Mouse (Mus musculus) midbrain, embryonic 11.5 days (tissue): Measurements from ENCODE around the gene Esp15. TPM values are rescaled to one million over a fixed set of nuclear protein-coding genes. Genes with fewer than 3 reads are reported as not detected.
"Not testable (repeated sequence)": the region's sequence is repeated elsewhere in the genome, so short reads cannot be mapped to it uniquely, and the experiment has no call there.

Experiments used
- ATAC-seq: fragments of 200-750 bp; cut with Nextera tagmentation; 2 replicates; pipeline ENCODE4 v1.8.0; 2017; ENCODE audit warnings: moderate TSS enrichment, moderate library complexity; ENCODE audit not compliant: low FRiP score
- DNase-seq: peaks from one replicate; pipeline ENCODE4 v3.0.0; 2015; ENCODE audit warnings: low spot score; ENCODE audit errors: missing footprints
- H3K27ac ChIP-seq: fragments of 300-500 bp; sonication (generic); 2 replicates; pipeline ENCODE4 v1.5.1; 2014; ENCODE audit warnings: low read depth, low read length
- H3K27me3 ChIP-seq: fragments of 300-500 bp; sonication (generic); 2 replicates; pipeline ENCODE4 v1.6.1; 2014; ENCODE audit warnings: mild to moderate bottlenecking, low read length, moderate library complexity, mixed read lengths; ENCODE audit not compliant: control insufficient read depth, insufficient read depth
- H3K36me3 ChIP-seq: fragments of 300-500 bp; sonication (generic); 2 replicates; pipeline ENCODE4 v1.6.1; 2014; ENCODE audit warnings: mild to moderate bottlenecking, low read length, moderate library complexity, mixed read lengths; ENCODE audit not compliant: control insufficient read depth, insufficient read depth
- H3K4me1 ChIP-seq: fragments of 300-500 bp; sonication (generic); 2 replicates; pipeline ENCODE4 v1.6.1; 2014; ENCODE audit warnings: low read length; ENCODE audit not compliant: control insufficient read depth, insufficient read depth
- H3K4me2 ChIP-seq: fragments of 300-500 bp; sonication (generic); 2 replicates; pipeline ENCODE4 v1.6.1; 2014; ENCODE audit warnings: mild to moderate bottlenecking, moderate library complexity
- H3K4me3 ChIP-seq: fragments of 300-500 bp; sonication (generic); 2 replicates; pipeline ENCODE4 v1.5.1; 2014; ENCODE audit warnings: low read depth, low read length
- H3K9ac ChIP-seq: fragments of 300-500 bp; sonication (generic); 2 replicates; pipeline ENCODE4 v1.6.1; 2014; ENCODE audit warnings: low read length
- H3K9me3 ChIP-seq: fragments of 300-500 bp; sonication (generic); 2 replicates; pipeline ENCODE4 v1.6.1; 2016; ENCODE audit warnings: low read length; ENCODE audit not compliant: control insufficient read depth
- WGBS: fragments of 180-500 bp; shearing (Covaris S2); extraction: QIAGEN DNeasy Blood & Tissue Kit; methylation state at CpG from one replicate; pipeline ENCODE4 v1.1.7; 2014; 5-methylcytosine and 5-hydroxymethylcytosine counted together
- polyA plus RNA-seq: library from polyadenylated mRNA; unstranded; fragments of >200 nt; fragmentation: Nextera tagmentation; extraction: Ambion mirVana; gene quantifications from 2 replicates; pipeline ENCODE4 v1.2.1, GENCODE M21; 2014

Esp15 gene
- polyA plus RNA-seq, result not detected in 2 replicates

- H3K36me3 ChIP-seq, H3K9me3 ChIP-seq, ATAC-seq, DNase-seq, H3K4me3 ChIP-seq, H3K27me3 ChIP-seq, H3K4me1 ChIP-seq, H3K4me2 ChIP-seq, H3K9ac ChIP-seq, H3K27ac ChIP-seq: not testable (repeated sequence)
- WGBS, result 78% methylated on average over 6 of the region's 6 CpGs
Observed at GRCm38 (mm10) chr17:39640654-39641053, at the start of gene Esp15. TSS of gene Esp15 (plus strand) at chr17:39640954.

DNA sequence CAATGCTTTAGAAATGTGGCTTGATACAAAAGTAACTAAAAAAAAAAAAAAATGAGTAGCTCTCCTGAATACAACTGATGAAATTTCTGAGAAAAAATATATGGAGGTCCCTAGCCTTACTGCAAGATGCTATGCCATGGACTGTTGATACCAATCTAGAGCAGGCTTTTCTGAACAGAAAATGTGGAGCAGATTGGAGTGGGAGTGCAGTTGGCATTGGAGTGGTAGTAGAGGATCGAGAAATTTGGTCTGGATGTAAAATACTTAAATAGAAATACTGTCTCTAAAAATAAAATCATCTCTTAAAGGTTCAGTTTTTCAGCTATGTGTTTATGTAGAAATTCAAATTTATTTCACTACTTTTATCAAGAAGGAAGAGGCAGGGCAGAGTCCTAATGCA is 49.2 kb upstream of the Esp15 start:
- no peaks in the 10 kb centered on the region for H3K27me3 ChIP-seq
- 53% methylated on average over 1 of the region's 1 CpGs for WGBS
- DNase-seq, result no peak
- no peak overlapping the region for H3K4me3 ChIP-seq
- H3K4me1 ChIP-seq, result no peaks in the 10 kb centered on the region
- H3K27ac ChIP-seq, result no peak overlapping the region
- no peak for ATAC-seq
- H3K9me3 ChIP-seq, result peaks cover 5% of the 10 kb centered on the region; the same call in 1 of the 2 replicates
- H3K4me2 ChIP-seq, result no peak overlapping the region
- no peaks in the 10 kb centered on the region for H3K36me3 ChIP-seq
- H3K9ac ChIP-seq, result no peak overlapping the region

Other genes with a start within 250 kb of the Esp15 start
- not detected in 2 replicates for gene Esp18, start 234.6 kb upstream of the Esp15 start, polyA plus RNA-seq
- not detected in 2 replicates for gene Esp16, start 104.8 kb upstream of the Esp15 start, polyA plus RNA-seq